Mouse (Mus musculus) liver, adult 2 months (tissue): Measurements from ENCODE around the gene Pcnp. TPM values are rescaled to one million over a fixed set of nuclear protein-coding genes. Genes with fewer than 3 reads are reported as not detected.

Experiments used
- DNase-seq: peaks from one replicate; pipeline ENCODE4 v3.0.0-alpha.2; 2011; ENCODE audit warnings: low read depth, low spot score; ENCODE audit errors: extremely low read depth
- H3K27ac ChIP-seq: fragments of 200-500 bp; replicated peaks from 2 replicates; pipeline ENCODE4 v1.5.1; 2012; ENCODE audit warnings: low read depth, mild to moderate bottlenecking, control low read depth, inconsistent platforms, low read length; ENCODE audit not compliant: insufficient read depth
- H3K27me3 ChIP-seq: fragments of 200-500 bp; 2 replicates; pipeline ENCODE4 v1.6.1; 2012; ENCODE audit warnings: mild to moderate bottlenecking, moderate library complexity, low read length, inconsistent platforms; ENCODE audit not compliant: control insufficient read depth, insufficient read depth
- H3K36me3 ChIP-seq: fragments of 200-500 bp; 2 replicates; pipeline ENCODE4 v1.6.1; 2012; ENCODE audit warnings: low read length, inconsistent platforms; ENCODE audit not compliant: control insufficient read depth, insufficient read depth
- H3K4me1 ChIP-seq: fragments of 200-500 bp; 2 replicates; pipeline ENCODE4 v1.6.1; 2011; ENCODE audit warnings: low read length; ENCODE audit not compliant: control insufficient read depth, insufficient read depth
- H3K4me3 ChIP-seq: fragments of 200-500 bp; 2 replicates; pipeline ENCODE4 v1.5.1; 2011; ENCODE audit warnings: low read depth, mild to moderate bottlenecking, control low read depth, low read length, moderate library complexity; ENCODE audit not compliant: insufficient read depth
- H3K79me2 ChIP-seq: fragments of 200-500 bp; 2 replicates; pipeline ENCODE4 v1.6.1; 2012; ENCODE audit warnings: inconsistent platforms, mild to moderate bottlenecking, low read length, moderate library complexity; ENCODE audit not compliant: control insufficient read depth, insufficient read depth
- H3K9ac ChIP-seq: fragments of 200-500 bp; 2 replicates; pipeline ENCODE4 v1.6.1; 2012; ENCODE audit warnings: low read depth, mild to moderate bottlenecking, control low read depth, inconsistent platforms, low read length
- CTCF ChIP-seq: fragments of 200-500 bp; IDR thresholded peaks from 2 replicates; pipeline ENCODE4 v1.5.1; 2011; ENCODE audit warnings: low read depth, low read length, control low read depth
- POLR2A ChIP-seq: fragments of 200-500 bp; IDR thresholded peaks from 2 replicates; pipeline ENCODE4 v1.6.1; 2011; ENCODE audit warnings: low read length, control low read depth; ENCODE audit not compliant: insufficient read depth; ENCODE audit errors: extremely low read depth
- WGBS: fragments of 180-500 bp; shearing (Covaris S2); methylation state at CpG from one replicate; pipeline ENCODE4 v1.1.7; 2018; 5-methylcytosine and 5-hydroxymethylcytosine counted together
- polyA plus RNA-seq: library from polyadenylated mRNA; depleted of rRNA; stranded (reverse); fragments of >200 nt; gene quantifications from 2 replicates; pipeline ENCODE4 v1.2.3, GENCODE M21; 2012
- total RNA-seq: library from RNA; depleted of rRNA; stranded (reverse); fragments of >200 nt; gene quantifications from 2 replicates; pipeline ENCODE4 v1.2.3, GENCODE M21; 2014

The Pcnp gene
- total and polyA plus RNA-seq, 2 experiments: 8.7 to 67.7 TPM

DNA sequence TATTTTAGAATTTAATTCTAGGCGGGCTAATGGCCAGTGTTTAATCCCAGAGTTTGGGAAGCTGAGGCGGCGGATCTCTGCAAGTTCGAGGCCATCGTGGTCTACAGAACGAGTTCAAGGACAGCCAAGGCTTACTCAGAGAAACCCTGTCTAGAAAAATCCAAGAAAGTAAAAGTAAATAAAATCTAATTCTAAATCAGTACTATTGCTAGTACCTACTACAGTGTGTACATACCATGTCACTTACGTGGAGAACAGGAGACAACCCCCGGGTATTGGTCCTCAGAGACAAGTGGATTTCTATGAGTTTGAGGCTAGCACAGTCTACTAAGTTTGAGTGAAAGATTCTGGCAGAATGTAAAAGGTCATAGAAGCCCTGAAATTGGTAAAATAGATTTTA is 8.6 kb upstream of the Pcnp start:
- no peak for TF ChIP-seq POLR2A
- TF ChIP-seq CTCF: no peak
- Histone ChIP-seq H3K36me3 (peaks cover 11% of the 10 kb centered on the region), H3K9ac (peak overlapping the region; percentile 88)

DNA sequence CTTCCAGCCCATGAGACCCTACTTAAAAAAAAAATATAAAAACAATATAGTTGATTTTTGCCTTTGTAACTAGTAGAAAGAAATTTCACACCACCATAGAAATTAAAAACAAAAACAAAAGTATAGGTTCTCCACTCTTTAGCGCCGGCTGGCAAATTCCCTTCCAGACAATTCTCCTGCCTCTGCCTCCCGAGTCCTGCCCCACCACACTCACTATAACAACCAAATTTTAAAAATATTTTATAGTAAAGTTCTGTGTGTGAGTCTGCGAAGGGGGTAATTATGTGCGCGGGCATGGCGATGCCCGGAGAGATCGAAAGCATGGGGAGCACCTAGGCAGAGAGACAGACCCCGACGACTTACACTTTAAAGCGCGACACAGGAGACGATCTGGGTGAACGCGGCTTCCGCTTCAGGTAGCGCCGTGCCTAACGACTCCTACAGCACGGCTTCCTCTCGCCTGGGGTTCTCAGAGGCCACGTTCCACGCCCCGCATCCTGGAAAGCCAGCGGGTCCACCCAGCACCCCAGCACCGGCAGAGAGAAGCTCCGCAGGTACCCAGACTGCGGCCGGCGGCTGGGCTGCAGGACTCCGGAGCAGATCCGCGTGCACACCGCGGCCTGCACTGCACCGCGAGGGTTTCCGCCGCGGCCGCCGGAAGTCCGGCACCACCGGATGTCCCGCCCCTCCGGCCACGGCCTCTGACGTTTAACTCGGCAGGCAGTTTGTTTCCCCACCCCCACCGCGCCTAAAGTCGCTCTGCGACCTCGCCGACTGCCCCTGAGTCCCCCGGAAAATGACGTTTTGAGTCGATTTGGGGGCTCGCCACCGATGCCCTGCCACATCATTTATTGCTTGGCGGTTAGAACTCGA is 7.8 kb upstream of the Pcnp start, which contains the start of gene Trmt10c:
Trmt10c (minus strand) TSS at position 682 of the 873 bp plus-strand sequence.
- DNase-seq: peak; percentile 74
- WGBS: under 1% methylated on average over 63 of the region's 63 CpGs

More for the DNA sequence above, 8.6 kb upstream of the Pcnp start:
- WGBS: 16% methylated on average over 8 of the region's 8 CpGs
- Histone ChIP-seq H3K4me3 (peak overlapping the region; percentile 94), H3K79me2 (peaks cover 8% of the 10 kb centered on the region; the same call in 1 of the 2 replicates), H3K4me1 (peaks cover 4% of the 10 kb centered on the region), H3K27me3 (no peaks in the 10 kb centered on the region), H3K27ac (peak overlapping the region; percentile 96)
- DNase-seq: no peak

DNA sequence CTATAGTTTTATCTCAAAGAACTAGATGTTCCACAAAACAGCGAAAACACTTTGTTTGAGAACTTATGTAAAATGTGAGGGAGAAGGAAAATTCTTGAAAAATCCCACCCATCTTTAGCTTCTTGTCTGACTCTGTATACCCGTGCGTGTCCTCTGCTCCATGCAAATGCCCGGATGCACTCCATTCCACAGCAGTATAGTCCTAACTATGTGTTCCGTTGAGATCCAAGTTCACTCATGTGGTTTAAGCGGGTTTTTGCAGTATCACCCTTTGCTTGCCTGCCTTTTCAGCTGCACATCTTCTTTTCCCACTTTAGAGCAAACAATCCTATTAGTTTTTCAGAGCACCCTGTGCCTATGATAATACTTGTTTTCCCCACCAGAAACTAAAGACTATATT is 7.0 kb upstream of the Pcnp start:
- peak overlapping the region; percentile 37; the same call in 1 of the 2 replicates for H3K9ac ChIP-seq
- H3K27ac ChIP-seq: no peak overlapping the region
- peak overlapping the region; percentile 49; the same call in 1 of the 2 replicates for H3K4me3 ChIP-seq
- TF ChIP-seq POLR2A (no peak), CTCF (no peak)
- no peaks in the 10 kb centered on the region for H3K27me3 ChIP-seq
- DNase-seq: peak; percentile 16
- 30% methylated on average over 6 of the region's 6 CpGs for WGBS
- peaks cover 8% of the 10 kb centered on the region; the same call in 1 of the 2 replicates for H3K79me2 ChIP-seq
- peaks cover 4% of the 10 kb centered on the region for H3K4me1 ChIP-seq
- H3K36me3 ChIP-seq: peaks cover 11% of the 10 kb centered on the region

More for the DNA sequence above, 7.8 kb upstream of the Pcnp start, which contains the start of gene Trmt10c:
- Histone ChIP-seq H3K4me1 (peaks cover 4% of the 10 kb centered on the region), H3K36me3 (peaks cover 11% of the 10 kb centered on the region), H3K27me3 (no peaks in the 10 kb centered on the region), H3K9ac (peak within 1 kb of the TSS; percentile 97), H3K79me2 (peaks cover 8% of the 10 kb centered on the region; the same call in 1 of the 2 replicates), H3K27ac (peak within 1 kb of the TSS; percentile 96), H3K4me3 (peak within 1 kb of the TSS; percentile 94)
- peak; percentile 67; the same call in 1 of the 2 replicates for TF ChIP-seq POLR2A
- TF ChIP-seq CTCF: no peak

DNA sequence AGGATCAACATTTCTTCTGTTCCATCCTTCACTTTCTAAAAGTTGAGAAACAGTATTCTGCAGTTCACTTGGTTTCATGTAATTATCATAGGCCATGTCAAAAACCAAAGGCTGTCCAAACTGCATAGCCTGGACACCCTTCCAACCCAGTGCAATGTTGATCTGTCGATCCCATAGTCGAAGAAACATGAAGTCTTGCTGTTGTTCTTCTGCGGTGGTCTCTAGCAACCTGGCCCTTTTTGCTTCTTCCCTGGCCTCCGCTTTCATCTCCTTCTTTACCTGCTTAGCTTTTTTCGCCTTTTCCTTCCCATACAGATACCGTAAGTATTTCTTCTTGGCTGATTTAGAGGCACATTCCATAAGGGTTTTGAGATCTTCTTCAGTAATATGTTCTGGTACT is 5.0 kb upstream of the Pcnp start:
- Histone ChIP-seq H3K27me3 (no peaks in the 10 kb centered on the region), H3K36me3 (peaks cover 11% of the 10 kb centered on the region), H3K9ac (no peak overlapping the region), H3K79me2 (peaks cover 8% of the 10 kb centered on the region; the same call in 1 of the 2 replicates), H3K4me3 (no peak overlapping the region), H3K4me1 (peaks cover 7% of the 10 kb centered on the region), H3K27ac (no peak overlapping the region)
- no peak for DNase-seq
- 95% methylated on average over 6 of the region's 6 CpGs for WGBS
- no peak for TF ChIP-seq POLR2A
- no peak for TF ChIP-seq CTCF

DNA sequence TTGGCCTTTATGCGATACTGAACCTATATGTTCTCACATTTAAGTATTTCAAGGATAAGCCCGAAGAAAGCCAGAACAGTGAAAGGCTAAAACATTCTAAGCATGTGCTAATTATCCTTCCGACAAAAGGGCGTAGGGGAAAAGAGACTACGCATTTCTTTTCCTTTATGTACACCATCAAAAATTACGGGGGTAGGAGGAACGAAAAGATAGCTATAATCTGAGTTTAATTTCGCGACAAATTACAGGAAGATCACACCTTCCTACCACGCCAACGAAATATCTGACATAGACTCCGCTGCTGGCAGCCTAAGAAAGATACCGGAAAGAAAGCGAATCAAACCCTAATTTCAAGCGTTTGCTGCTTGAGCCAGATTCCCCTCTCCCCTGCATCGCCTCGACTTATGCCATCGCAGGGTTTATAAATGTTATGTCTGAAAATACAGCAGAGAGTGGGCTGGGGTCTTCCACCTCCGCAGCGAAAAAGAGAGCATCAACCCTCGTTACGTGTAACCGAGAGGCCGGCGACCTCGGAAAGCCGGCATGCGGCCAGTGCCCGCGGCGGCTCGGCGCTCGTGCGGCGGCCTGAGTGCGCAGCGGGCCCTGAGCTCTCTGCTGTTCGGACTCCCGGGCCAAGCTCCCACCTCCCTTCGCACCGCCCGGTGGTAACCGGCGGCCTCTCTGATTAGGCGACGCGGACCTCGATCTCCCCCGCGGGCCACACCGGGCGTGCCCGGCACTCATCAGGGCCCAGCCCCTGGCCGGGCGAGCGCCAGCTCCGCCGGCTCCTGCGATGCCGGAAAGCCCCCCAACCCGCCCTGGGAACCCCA is 602 bp downstream of the Pcnp start:
- peak overlapping the region; percentile 94 for H3K9ac ChIP-seq
- peaks cover 9% of the 10 kb centered on the region for H3K4me1 ChIP-seq
- under 1% methylated on average over 62 of the region's 62 CpGs for WGBS
- H3K36me3 ChIP-seq: peaks cover 7% of the 10 kb centered on the region
- H3K27me3 ChIP-seq: no peaks in the 10 kb centered on the region
- H3K4me3 ChIP-seq: peak overlapping the region; percentile 95
- peaks cover 13% of the 10 kb centered on the region; the same call in 1 of the 2 replicates for H3K79me2 ChIP-seq
- TF ChIP-seq CTCF (no peak), POLR2A (no peak)
- peak; percentile 66 for DNase-seq
- peak overlapping the region; percentile 78 for H3K27ac ChIP-seq
